Comparison of ENCODE assay signal across 9 mouse cellular contexts in genomic region chr1:166308471-166308850, GRCm38 (mm10). TPM values are rescaled to one million over a fixed set of nuclear protein-coding genes. Genes with fewer than 3 reads are reported as not detected.
DNase-seq lines count a peak whose midpoint lies in the region; ATAC-seq and TF ChIP-seq lines count a peak whose summit lies in the region.
"Had no signal": no experiment of that assay in that cellular context is flagged by ENCODE, and none has a peak within 500 bp of the region (broad histone marks: within the 10 kb centered on the region; RNA-seq: fewer than 3 reads in every experiment).

No protein-coding gene starts in this region.

- ATAC-seq in heart, embryonic 13.5 days (ENCODE audit: extremely low read depth, insufficient number of reproducible peaks, low FRiP score, low TSS enrichment): no peak
- ATAC-seq in liver, postnatal 0 days: no peak

- H3K27ac ChIP-seq in heart, embryonic 13.5 days (replicated peaks): no peak overlapping the region
- no peak overlapping the region for H3K27ac ChIP-seq in bone marrow macrophage, adult 2 months (ENCODE audit: insufficient read depth, low read depth, low read length)
- peak overlapping the region; percentile 88 for H3K27ac ChIP-seq in hindbrain, embryonic 10.5 days
- H3K27ac ChIP-seq in liver, postnatal 0 days (ENCODE audit: low read depth): no peak overlapping the region

- WGBS in heart, embryonic 13.5 days: 12% methylated on average over 5 of the region's 5 CpGs
- 22% methylated on average over 5 of the region's 5 CpGs for WGBS in hindbrain, embryonic 10.5 days
- WGBS in liver, postnatal 0 days (ENCODE audit: insufficient replicate concordance): 21% methylated on average over 5 of the region's 5 CpGs

- H3K9ac ChIP-seq in heart, embryonic 13.5 days: peak overlapping the region; percentile 77
- no peak overlapping the region for H3K9ac ChIP-seq in liver, postnatal 0 days (replicated peaks)

- H3K9me3 ChIP-seq in heart, embryonic 13.5 days: no peaks in the 10 kb centered on the region
- H3K9me3 ChIP-seq in hindbrain, embryonic 10.5 days: no peaks in the 10 kb centered on the region
- no peaks in the 10 kb centered on the region for H3K9me3 ChIP-seq in liver, postnatal 0 days (ENCODE audit: low read length)

- intact Hi-C loops in heart, postnatal 10 days (cut with DNase I): no loop called here

- H3K4me3 ChIP-seq in heart, embryonic 13.5 days: peak overlapping the region; percentile 60
- H3K4me3 ChIP-seq in bone marrow macrophage, adult 2 months (ENCODE audit: insufficient read depth, low read length): peak overlapping the region; percentile 40; the same call in 1 of the 2 replicates
- peak overlapping the region; percentile 59 for H3K4me3 ChIP-seq in hindbrain, embryonic 10.5 days
- no peak overlapping the region for H3K4me3 ChIP-seq in liver, postnatal 0 days (ENCODE audit: low read depth, low read length)

- no peaks in the 10 kb centered on the region for H3K36me3 ChIP-seq in heart, embryonic 13.5 days
- peaks cover 83% of the 10 kb centered on the region for H3K36me3 ChIP-seq in hindbrain, embryonic 10.5 days
- H3K36me3 ChIP-seq in liver, postnatal 0 days (replicated peaks; ENCODE audit: insufficient read depth, low read length): no peaks in the 10 kb centered on the region

- no peak for TF ChIP-seq CTCF in bone marrow macrophage, adult 2 months (IDR thresholded peaks at IDR 0.05; ENCODE audit: low read depth, low read length)
- TF ChIP-seq CTCF in liver, postnatal 0 days (IDR thresholded peaks at IDR 0.05; ENCODE audit: low read depth): no peak

- TF ChIP-seq EP300 in liver, postnatal 0 days (IDR thresholded peaks at IDR 0.05; ENCODE audit: low read depth): no peak

- H3K4me1 ChIP-seq in heart, embryonic 13.5 days: peaks cover 11% of the 10 kb centered on the region
- H3K4me1 ChIP-seq in bone marrow macrophage, adult 2 months (ENCODE audit: control insufficient read depth, insufficient read depth, low read length): peaks cover 2% of the 10 kb centered on the region; the same call in 1 of the 2 replicates
- H3K4me1 ChIP-seq in hindbrain, embryonic 10.5 days (replicated peaks): peaks cover 21% of the 10 kb centered on the region
- no peaks in the 10 kb centered on the region for H3K4me1 ChIP-seq in liver, postnatal 0 days (ENCODE audit: insufficient read depth)

- H3K27me3 ChIP-seq in heart, embryonic 13.5 days (replicated peaks): peaks cover 56% of the 10 kb centered on the region
- peaks cover 41% of the 10 kb centered on the region for H3K27me3 ChIP-seq in hindbrain, embryonic 10.5 days (ENCODE audit: insufficient read depth, poor library complexity, severe bottlenecking)
- H3K27me3 ChIP-seq in liver, postnatal 0 days (ENCODE audit: insufficient read depth, low read length): peaks cover 49% of the 10 kb centered on the region

- H3K4me2 ChIP-seq in heart, embryonic 13.5 days: peak overlapping the region; percentile 91
- peak overlapping the region; percentile 58; the same call in 1 of the 2 replicates for H3K4me2 ChIP-seq in liver, postnatal 0 days (ENCODE audit: low read depth, low read length)

- TF ChIP-seq POLR2A in bone marrow macrophage, adult 2 months (IDR thresholded peaks at IDR 0.05; ENCODE audit: borderline replicate concordance, low read depth, low read length): no peak

- DNase-seq in heart, postnatal 10 days: no peak
- DNase-seq in hindbrain, embryonic 10.5 days (ENCODE audit: low spot score): no peak
- DNase-seq in liver, postnatal 0 days: no peak
- DNase-seq in right cerebral cortex, postnatal 36 days (ENCODE audit: low spot score in 2 of 2): no peak
- DNase-seq in thymus, adult 18-20 months: no peak
- no peak for DNase-seq in urinary bladder, postnatal 36 days (ENCODE audit: low spot score in 2 of 2)
- DNase-seq: lung, adult 18-20 months had no signal

RNA-seq across cellular contexts. Expression of gene Ildr2, which starts 54.5 kb away (rescaled TPM):
- 1.2 TPM in 2 replicates for polyA plus RNA-seq in heart, embryonic 13.5 days (2015; fragmentation: Nextera tagmentation; extraction: Ambion mirVana)
- 1 to 10 TPM; 3.8 to 4.6 TPM for total RNA-seq in heart, postnatal 10 days (2021)
- polyA plus RNA-seq in bone marrow macrophage, adult 2 months (2012; ENCODE audit: insufficient read depth, insufficient read length, missing spikeins): 0.16 TPM in 1 of 2 replicates, not detected in the other
- polyA plus RNA-seq in hindbrain, embryonic 10.5 days (2016; fragmentation: Nextera tagmentation; extraction: Ambion mirVana): 6.3 and 8.1 TPM in 2 replicates
- polyA plus RNA-seq in liver, postnatal 0 days (2015; fragmentation: Nextera tagmentation; extraction: Ambion mirVana): 0.07 TPM in 2 replicates
